Mouse (Mus musculus) forebrain, embryonic 15.5 days (tissue): ENCODE data around the gene Slc22a23. TPM values are rescaled to one million over a fixed set of nuclear protein-coding genes. Genes with fewer than 3 reads are reported as not detected.

Source experiments
- ATAC-seq: fragments of 200-750 bp; cut with Nextera tagmentation; replicated peaks from 2 replicates; pipeline ENCODE4 v1.8.0; 2017; ENCODE audit warnings: mild to moderate bottlenecking, moderate TSS enrichment, moderate library complexity
- H3K27ac ChIP-seq: fragments of 300-500 bp; sonication (generic); replicated peaks from 2 replicates; pipeline ENCODE4 v1.5.1; 2015; ENCODE audit warnings: mild to moderate bottlenecking, inconsistent platforms
- H3K27me3 ChIP-seq: fragments of 300-500 bp; sonication (generic); 2 replicates; pipeline ENCODE4 v1.6.1; 2015; ENCODE audit warnings: inconsistent platforms
- H3K36me3 ChIP-seq: fragments of 300-500 bp; sonication (generic); 2 replicates; pipeline ENCODE4 v1.6.1; 2015; ENCODE audit warnings: mild to moderate bottlenecking, inconsistent platforms
- H3K4me1 ChIP-seq: fragments of 300-500 bp; sonication (generic); 2 replicates; pipeline ENCODE4 v1.6.1; 2015; ENCODE audit warnings: inconsistent platforms
- H3K4me2 ChIP-seq: fragments of 300-500 bp; sonication (generic); replicated peaks from 2 replicates; pipeline ENCODE4 v1.6.1; 2015; ENCODE audit warnings: mild to moderate bottlenecking, inconsistent platforms
- H3K4me3 ChIP-seq: fragments of 300-500 bp; sonication (generic); 2 replicates; pipeline ENCODE4 v1.5.1; 2015; ENCODE audit warnings: mild to moderate bottlenecking, inconsistent platforms
- H3K9ac ChIP-seq: fragments of 300-500 bp; sonication (generic); replicated peaks from 2 replicates; pipeline ENCODE4 v1.6.1; 2015; ENCODE audit warnings: mild to moderate bottlenecking, inconsistent platforms
- H3K9me3 ChIP-seq: fragments of 300-500 bp; sonication (generic); 2 replicates; pipeline ENCODE4 v1.6.1; 2016; ENCODE audit warnings: inconsistent platforms
- WGBS: fragments of 180-500 bp; shearing (Covaris S2); methylation state at CpG from one replicate; pipeline ENCODE4 v1.1.7; 2015; ENCODE audit warnings: mixed read lengths; 5-methylcytosine and 5-hydroxymethylcytosine counted together
- polyA plus RNA-seq: library from polyadenylated mRNA; unstranded; fragments of >200 nt; fragmentation: Nextera tagmentation; extraction: Ambion mirVana; gene quantifications from 2 replicates; pipeline ENCODE4 v1.2.1, GENCODE M21; 2015

Gene Slc22a23
- polyA plus RNA-seq, 1 experiment from 2014 or later: 11.3 TPM

GRCm38 (mm10) chr13:34308604-34308927 lies 36.4 kb downstream of the Slc22a23 start:
- no peak overlapping the region for H3K9ac ChIP-seq
- H3K9me3 ChIP-seq: no peaks in the 10 kb centered on the region
- no peaks in the 10 kb centered on the region for H3K27me3 ChIP-seq
- no peak overlapping the region for H3K27ac ChIP-seq
- peaks cover 10% of the 10 kb centered on the region for H3K4me1 ChIP-seq
- no peak overlapping the region for H3K4me3 ChIP-seq
- no peak for ATAC-seq
- no peak overlapping the region for H3K4me2 ChIP-seq
- WGBS: 93% methylated on average over 3 of the region's 3 CpGs
- H3K36me3 ChIP-seq: no peaks in the 10 kb centered on the region

- Histone ChIP-seq H3K36me3 (no peaks in the 10 kb centered on the region), H3K4me3 (no peak overlapping the region), H3K4me2 (no peak overlapping the region), H3K27me3 (no peaks in the 10 kb centered on the region), H3K27ac (no peak overlapping the region), H3K9me3 (no peaks in the 10 kb centered on the region), H3K4me1 (peaks cover 6% of the 10 kb centered on the region), H3K9ac (no peak overlapping the region)
- no peak for ATAC-seq
- WGBS: 54% methylated on average over 7 of the region's 7 CpGs
Measured at GRCm38 (mm10) chr13:34307696-34308603, 37.0 kb downstream of the Slc22a23 start.

GRCm38 (mm10) chr13:34305964-34306671 lies 38.9 kb downstream of the Slc22a23 start:
- no peak for ATAC-seq
- Histone ChIP-seq H3K4me1 (no peaks in the 10 kb centered on the region), H3K27ac (no peak overlapping the region), H3K4me3 (no peak overlapping the region), H3K4me2 (no peak overlapping the region), H3K9me3 (no peaks in the 10 kb centered on the region), H3K9ac (no peak overlapping the region), H3K27me3 (no peaks in the 10 kb centered on the region), H3K36me3 (no peaks in the 10 kb centered on the region)
- 96% methylated on average over 2 of the region's 2 CpGs for WGBS

- H3K36me3 ChIP-seq: no peaks in the 10 kb centered on the region
- H3K9ac ChIP-seq: no peak overlapping the region
- ATAC-seq: no peak
- no peaks in the 10 kb centered on the region for H3K9me3 ChIP-seq
- no peak overlapping the region for H3K4me2 ChIP-seq
- H3K27me3 ChIP-seq: no peaks in the 10 kb centered on the region
- no peaks in the 10 kb centered on the region for H3K4me1 ChIP-seq
- WGBS: 93% methylated on average over 3 of the region's 3 CpGs
- H3K27ac ChIP-seq: no peak overlapping the region
- H3K4me3 ChIP-seq: no peak overlapping the region
Measured at GRCm38 (mm10) chr13:34304896-34305295, 40.1 kb downstream of the Slc22a23 start.

- Histone ChIP-seq H3K4me2 (no peak overlapping the region), H3K36me3 (peaks cover 5% of the 10 kb centered on the region; the same call in 1 of the 2 replicates), H3K27me3 (no peaks in the 10 kb centered on the region), H3K27ac (no peak overlapping the region), H3K9ac (no peak overlapping the region), H3K9me3 (no peaks in the 10 kb centered on the region), H3K4me3 (no peak overlapping the region), H3K4me1 (no peaks in the 10 kb centered on the region)
- 69% methylated on average over 6 of the region's 6 CpGs for WGBS
- ATAC-seq: no peak
Measured at GRCm38 (mm10) chr13:34303386-34304016, 41.5 kb downstream of the Slc22a23 start.

GRCm38 (mm10) chr13:34301585-34301984 lies 43.4 kb downstream of the Slc22a23 start:
- Histone ChIP-seq H3K27ac (no peak overlapping the region), H3K4me1 (no peaks in the 10 kb centered on the region), H3K9ac (no peak overlapping the region), H3K27me3 (no peaks in the 10 kb centered on the region), H3K9me3 (no peaks in the 10 kb centered on the region), H3K4me2 (no peak overlapping the region), H3K36me3 (peaks cover 14% of the 10 kb centered on the region; the same call in 1 of the 2 replicates), H3K4me3 (no peak overlapping the region)
- no peak for ATAC-seq
- 33% methylated on average over 3 of the region's 3 CpGs for WGBS

GRCm38 (mm10) chr13:34299351-34300333 lies 45.3 kb downstream of the Slc22a23 start:
- H3K27ac ChIP-seq: no peak overlapping the region
- no peaks in the 10 kb centered on the region for H3K27me3 ChIP-seq
- no peak for ATAC-seq
- peaks cover 14% of the 10 kb centered on the region; the same call in 1 of the 2 replicates for H3K36me3 ChIP-seq
- H3K4me1 ChIP-seq: no peaks in the 10 kb centered on the region
- H3K4me2 ChIP-seq: no peak overlapping the region
- H3K9me3 ChIP-seq: no peaks in the 10 kb centered on the region
- no peak overlapping the region for H3K9ac ChIP-seq
- WGBS: 90% methylated on average over 7 of the region's 7 CpGs
- no peak overlapping the region for H3K4me3 ChIP-seq

- Histone ChIP-seq H3K27me3 (no peaks in the 10 kb centered on the region), H3K36me3 (peaks cover 14% of the 10 kb centered on the region; the same call in 1 of the 2 replicates), H3K4me1 (no peaks in the 10 kb centered on the region), H3K9me3 (no peaks in the 10 kb centered on the region), H3K27ac (no peak overlapping the region), H3K4me2 (no peak overlapping the region), H3K4me3 (no peak overlapping the region), H3K9ac (no peak overlapping the region)
- no peak for ATAC-seq
- 97% methylated on average over 5 of the region's 5 CpGs for WGBS
Measured at GRCm38 (mm10) chr13:34298674-34299073, 46.3 kb downstream of the Slc22a23 start.

GRCm38 (mm10) chr13:34298061-34298460 lies 46.9 kb downstream of the Slc22a23 start:
- H3K4me1 ChIP-seq: no peaks in the 10 kb centered on the region
- no peak overlapping the region for H3K9ac ChIP-seq
- no peaks in the 10 kb centered on the region for H3K9me3 ChIP-seq
- H3K4me3 ChIP-seq: no peak overlapping the region
- no peak overlapping the region for H3K27ac ChIP-seq
- no peaks in the 10 kb centered on the region for H3K27me3 ChIP-seq
- ATAC-seq: no peak
- peaks cover 14% of the 10 kb centered on the region; the same call in 1 of the 2 replicates for H3K36me3 ChIP-seq
- no peak overlapping the region for H3K4me2 ChIP-seq
- 96% methylated on average over 6 of the region's 6 CpGs for WGBS

GRCm38 (mm10) chr13:34295787-34296435 lies 49.1 kb downstream of the Slc22a23 start:
- 93% methylated on average over 12 of the region's 12 CpGs for WGBS
- Histone ChIP-seq H3K9ac (no peak overlapping the region), H3K36me3 (peaks cover 14% of the 10 kb centered on the region; the same call in 1 of the 2 replicates), H3K4me3 (no peak overlapping the region), H3K27ac (no peak overlapping the region), H3K9me3 (no peaks in the 10 kb centered on the region), H3K4me2 (no peak overlapping the region), H3K27me3 (no peaks in the 10 kb centered on the region), H3K4me1 (no peaks in the 10 kb centered on the region)
- no peak for ATAC-seq

GRCm38 (mm10) chr13:34294212-34294611 lies 50.8 kb downstream of the Slc22a23 start:
- no peaks in the 10 kb centered on the region for H3K4me1 ChIP-seq
- ATAC-seq: no peak
- no peaks in the 10 kb centered on the region for H3K27me3 ChIP-seq
- no peak overlapping the region for H3K4me2 ChIP-seq
- no peak overlapping the region for H3K9ac ChIP-seq
- peaks cover 14% of the 10 kb centered on the region; the same call in 1 of the 2 replicates for H3K36me3 ChIP-seq
- no peak overlapping the region for H3K27ac ChIP-seq
- H3K9me3 ChIP-seq: no peaks in the 10 kb centered on the region
- WGBS: 67% methylated on average over 4 of the region's 4 CpGs
- H3K4me3 ChIP-seq: no peak overlapping the region
